Mouse (Mus musculus): ENCODE data around the gene Xrra1. TPM values are rescaled to one million over a fixed set of nuclear protein-coding genes. Genes with fewer than 3 reads are reported as not detected.

Gene Xrra1
- polyA plus RNA-seq, 1 experiment from 2014 or later, result 0.28 TPM

- Histone ChIP-seq H3K4me2 (ENCODE audit: low read depth, low read length) (no peak overlapping the region), H3K4me3 (ENCODE audit: low read length) (no peak overlapping the region), H3K36me3 (ENCODE audit: control insufficient read depth, insufficient read depth, low read length) (no peaks in the 10 kb centered on the region), H3K27me3 (ENCODE audit: control insufficient read depth, insufficient read depth, low read depth, low read length) (no peaks in the 10 kb centered on the region), H3K9ac (ENCODE audit: low read length) (no peak overlapping the region), H3K27ac (ENCODE audit: low read length) (no peak overlapping the region), H3K9me3 (ENCODE audit: control insufficient read depth, low read length) (no peaks in the 10 kb centered on the region), H3K4me1 (replicated peaks; ENCODE audit: control insufficient read depth, insufficient read depth, low read length) (no peaks in the 10 kb centered on the region; the same call in 1 of the 2 replicates)
- WGBS, result 81% methylated on average over 2 of the region's 2 CpGs
- ATAC-seq (ENCODE audit: low read depth), result no peak
Measured at GRCm38 (mm10) chr7:99887230-99887735, 28.4 kb downstream of the Xrra1 start.

- no peaks in the 10 kb centered on the region for H3K27me3 ChIP-seq (ENCODE audit: control insufficient read depth, insufficient read depth, low read depth, low read length)
- H3K9me3 ChIP-seq (ENCODE audit: control insufficient read depth, low read length), result no peaks in the 10 kb centered on the region
- no peaks in the 10 kb centered on the region; the same call in 1 of the 2 replicates for H3K4me1 ChIP-seq (replicated peaks; ENCODE audit: control insufficient read depth, insufficient read depth, low read length)
- no peak overlapping the region for H3K27ac ChIP-seq (ENCODE audit: low read length)
- no peak overlapping the region for H3K9ac ChIP-seq (ENCODE audit: low read length)
- H3K4me2 ChIP-seq (ENCODE audit: low read depth, low read length), result no peak overlapping the region
- H3K36me3 ChIP-seq (ENCODE audit: control insufficient read depth, insufficient read depth, low read length), result no peaks in the 10 kb centered on the region
- no peak overlapping the region for H3K4me3 ChIP-seq (ENCODE audit: low read length)
- ATAC-seq (ENCODE audit: low read depth), result no peak
Measured at GRCm38 (mm10) chr7:99887743-99888142, 28.8 kb downstream of the Xrra1 start.

GRCm38 (mm10) chr7:99889175-99889880 lies 30.4 kb downstream of the Xrra1 start:
- H3K4me1 ChIP-seq (replicated peaks; ENCODE audit: control insufficient read depth, insufficient read depth, low read length), result no peaks in the 10 kb centered on the region; the same call in 1 of the 2 replicates
- H3K9ac ChIP-seq (ENCODE audit: low read length), result no peak overlapping the region
- H3K27me3 ChIP-seq (ENCODE audit: control insufficient read depth, insufficient read depth, low read depth, low read length), result no peaks in the 10 kb centered on the region
- H3K27ac ChIP-seq (ENCODE audit: low read length), result no peak overlapping the region
- H3K36me3 ChIP-seq (ENCODE audit: control insufficient read depth, insufficient read depth, low read length), result no peaks in the 10 kb centered on the region
- H3K4me2 ChIP-seq (ENCODE audit: low read depth, low read length), result no peak overlapping the region
- peak; percentile 56; the same call in 1 of the 2 replicates for ATAC-seq (ENCODE audit: low read depth)
- H3K4me3 ChIP-seq (ENCODE audit: low read length), result no peak overlapping the region
- no peaks in the 10 kb centered on the region for H3K9me3 ChIP-seq (ENCODE audit: control insufficient read depth, low read length)
- 32% methylated on average over 10 of the region's 10 CpGs for WGBS

- H3K36me3 ChIP-seq (ENCODE audit: control insufficient read depth, insufficient read depth, low read length), result no peaks in the 10 kb centered on the region
- no peak overlapping the region for H3K4me2 ChIP-seq (ENCODE audit: low read depth, low read length)
- H3K9me3 ChIP-seq (ENCODE audit: control insufficient read depth, low read length), result no peaks in the 10 kb centered on the region
- H3K4me1 ChIP-seq (replicated peaks; ENCODE audit: control insufficient read depth, insufficient read depth, low read length), result no peaks in the 10 kb centered on the region; the same call in 1 of the 2 replicates
- 53% methylated on average over 3 of the region's 3 CpGs for WGBS
- no peak overlapping the region for H3K9ac ChIP-seq (ENCODE audit: low read length)
- no peak overlapping the region for H3K27ac ChIP-seq (ENCODE audit: low read length)
- no peaks in the 10 kb centered on the region for H3K27me3 ChIP-seq (ENCODE audit: control insufficient read depth, insufficient read depth, low read depth, low read length)
- no peak for ATAC-seq (ENCODE audit: low read depth)
- H3K4me3 ChIP-seq (ENCODE audit: low read length), result no peak overlapping the region
Measured at GRCm38 (mm10) chr7:99890168-99890755, 31.3 kb downstream of the Xrra1 start.

- Histone ChIP-seq H3K4me3 (ENCODE audit: low read length) (no peak overlapping the region), H3K4me2 (ENCODE audit: low read depth, low read length) (no peak overlapping the region), H3K9me3 (ENCODE audit: control insufficient read depth, low read length) (no peaks in the 10 kb centered on the region), H3K27me3 (ENCODE audit: control insufficient read depth, insufficient read depth, low read depth, low read length) (no peaks in the 10 kb centered on the region), H3K9ac (ENCODE audit: low read length) (no peak overlapping the region), H3K27ac (ENCODE audit: low read length) (no peak overlapping the region; the same call in 1 of the 2 replicates), H3K4me1 (replicated peaks; ENCODE audit: control insufficient read depth, insufficient read depth, low read length) (no peaks in the 10 kb centered on the region; the same call in 1 of the 2 replicates), H3K36me3 (ENCODE audit: control insufficient read depth, insufficient read depth, low read length) (no peaks in the 10 kb centered on the region)
- peak; percentile 41; the same call in 1 of the 2 replicates for ATAC-seq (ENCODE audit: low read depth)
- 47% methylated on average over 3 of the region's 3 CpGs for WGBS
Measured at GRCm38 (mm10) chr7:99891471-99891870, 32.6 kb downstream of the Xrra1 start.

- Histone ChIP-seq H3K9me3 (ENCODE audit: control insufficient read depth, low read length) (no peaks in the 10 kb centered on the region), H3K4me2 (ENCODE audit: low read depth, low read length) (no peak overlapping the region), H3K9ac (ENCODE audit: low read length) (no peak overlapping the region), H3K27ac (ENCODE audit: low read length) (no peak overlapping the region), H3K4me1 (replicated peaks; ENCODE audit: control insufficient read depth, insufficient read depth, low read length) (no peaks in the 10 kb centered on the region; the same call in 1 of the 2 replicates), H3K36me3 (ENCODE audit: control insufficient read depth, insufficient read depth, low read length) (no peaks in the 10 kb centered on the region), H3K4me3 (ENCODE audit: low read length) (no peak overlapping the region), H3K27me3 (ENCODE audit: control insufficient read depth, insufficient read depth, low read depth, low read length) (no peaks in the 10 kb centered on the region)
- no peak for ATAC-seq (ENCODE audit: low read depth)
- 70% methylated on average over 2 of the region's 2 CpGs for WGBS
Measured at GRCm38 (mm10) chr7:99892351-99892750, 33.4 kb downstream of the Xrra1 start.

- no peak for ATAC-seq (ENCODE audit: low read depth)
- no peak overlapping the region for H3K4me2 ChIP-seq (ENCODE audit: low read depth, low read length)
- H3K27me3 ChIP-seq (ENCODE audit: control insufficient read depth, insufficient read depth, low read depth, low read length), result no peaks in the 10 kb centered on the region
- H3K4me3 ChIP-seq (ENCODE audit: low read length), result no peak overlapping the region
- H3K9me3 ChIP-seq (ENCODE audit: control insufficient read depth, low read length), result no peaks in the 10 kb centered on the region
- 76% methylated on average over 3 of the region's 3 CpGs for WGBS
- H3K36me3 ChIP-seq (ENCODE audit: control insufficient read depth, insufficient read depth, low read length), result no peaks in the 10 kb centered on the region
- H3K4me1 ChIP-seq (replicated peaks; ENCODE audit: control insufficient read depth, insufficient read depth, low read length), result no peaks in the 10 kb centered on the region; the same call in 1 of the 2 replicates
- no peak overlapping the region for H3K9ac ChIP-seq (ENCODE audit: low read length)
- no peak overlapping the region for H3K27ac ChIP-seq (ENCODE audit: low read length)
Measured at GRCm38 (mm10) chr7:99893967-99894366, 35.1 kb downstream of the Xrra1 start.

GRCm38 (mm10) chr7:99894478-99894877 lies 35.6 kb downstream of the Xrra1 start:
- Histone ChIP-seq H3K9me3 (ENCODE audit: control insufficient read depth, low read length) (no peaks in the 10 kb centered on the region), H3K36me3 (ENCODE audit: control insufficient read depth, insufficient read depth, low read length) (no peaks in the 10 kb centered on the region), H3K4me3 (ENCODE audit: low read length) (no peak overlapping the region), H3K4me1 (replicated peaks; ENCODE audit: control insufficient read depth, insufficient read depth, low read length) (no peaks in the 10 kb centered on the region; the same call in 1 of the 2 replicates), H3K9ac (ENCODE audit: low read length) (no peak overlapping the region), H3K27me3 (ENCODE audit: control insufficient read depth, insufficient read depth, low read depth, low read length) (no peaks in the 10 kb centered on the region), H3K4me2 (ENCODE audit: low read depth, low read length) (no peak overlapping the region), H3K27ac (ENCODE audit: low read length) (no peak overlapping the region)
- 79% methylated on average over 6 of the region's 6 CpGs for WGBS
- ATAC-seq (ENCODE audit: low read depth), result no peak

- no peak for ATAC-seq (ENCODE audit: low read depth)
- WGBS, result 75% methylated on average over 4 of the region's 4 CpGs
- no peaks in the 10 kb centered on the region for H3K4me1 ChIP-seq (replicated peaks; ENCODE audit: control insufficient read depth, insufficient read depth, low read length)
Measured at GRCm38 (mm10) chr7:99896905-99897304, 38.0 kb downstream of the Xrra1 start.

More at GRCm38 (mm10) chr7:99896905-99897304, 38.0 kb downstream of the Xrra1 start:
- Histone ChIP-seq H3K4me3 (ENCODE audit: low read length) (no peak overlapping the region), H3K27me3 (ENCODE audit: control insufficient read depth, insufficient read depth, low read depth, low read length) (no peaks in the 10 kb centered on the region), H3K36me3 (ENCODE audit: control insufficient read depth, insufficient read depth, low read length) (no peaks in the 10 kb centered on the region), H3K27ac (ENCODE audit: low read length) (no peak overlapping the region), H3K4me2 (ENCODE audit: low read depth, low read length) (no peak overlapping the region), H3K9ac (ENCODE audit: low read length) (no peak overlapping the region), H3K9me3 (ENCODE audit: control insufficient read depth, low read length) (no peaks in the 10 kb centered on the region)

Measured in lung, embryonic 16.5 days (tissue).